Mouse (Mus musculus) kidney, embryonic 15.5 days (tissue): ENCODE measurements at regions not wholly inside any gene's neighbourhood (a gene's known extent, or its start where the extent isn't known, plus 50 kb on each side); places are given as distances from the start of the nearest gene placed in this dataset.

ENCODE experiments used
- ATAC-seq: fragments of 200-750 bp; cut with Nextera tagmentation; replicated peaks from 2 replicates; pipeline ENCODE4 v1.8.0; 2017; ENCODE audit warnings: moderate TSS enrichment; ENCODE audit not compliant: low FRiP score
- H3K27ac ChIP-seq: fragments of 300-500 bp; sonication (generic); 2 replicates; pipeline ENCODE4 v1.5.1; 2015; ENCODE audit warnings: mild to moderate bottlenecking, inconsistent platforms
- H3K27me3 ChIP-seq: fragments of 300-500 bp; sonication (generic); 2 replicates; pipeline ENCODE4 v1.6.1; 2015; ENCODE audit warnings: inconsistent platforms
- H3K36me3 ChIP-seq: fragments of 300-500 bp; sonication (generic); 2 replicates; pipeline ENCODE4 v1.6.1; 2015; ENCODE audit warnings: inconsistent platforms
- H3K4me1 ChIP-seq: fragments of 300-500 bp; sonication (generic); 2 replicates; pipeline ENCODE4 v1.6.1; 2015; ENCODE audit warnings: inconsistent platforms
- H3K4me2 ChIP-seq: fragments of 300-500 bp; sonication (generic); 2 replicates; pipeline ENCODE4 v1.6.1; 2015; ENCODE audit warnings: moderate library complexity, mild to moderate bottlenecking, inconsistent platforms
- H3K4me3 ChIP-seq: fragments of 300-500 bp; sonication (generic); replicated peaks from 2 replicates; pipeline ENCODE4 v1.5.1; 2015; ENCODE audit warnings: mild to moderate bottlenecking, inconsistent platforms
- H3K9ac ChIP-seq: fragments of 300-500 bp; sonication (generic); 2 replicates; pipeline ENCODE4 v1.6.1; 2015; ENCODE audit warnings: mild to moderate bottlenecking, inconsistent platforms
- H3K9me3 ChIP-seq: fragments of 300-500 bp; sonication (generic); replicated peaks from 2 replicates; pipeline ENCODE4 v1.6.1; 2016; ENCODE audit warnings: inconsistent platforms
- WGBS: fragments of 180-500 bp; shearing (Covaris S2); methylation state at CpG from one replicate; pipeline ENCODE4 v1.1.7; 2015; ENCODE audit warnings: mixed read lengths; 5-methylcytosine and 5-hydroxymethylcytosine counted together

- H3K4me1 ChIP-seq, result no peaks in the 10 kb centered on the region
- WGBS, result 88% methylated on average over 1 of the region's 1 CpGs
- H3K27me3 ChIP-seq, result no peaks in the 10 kb centered on the region
- H3K9ac ChIP-seq, result no peak overlapping the region
- no peak for ATAC-seq
- H3K9me3 ChIP-seq, result no peaks in the 10 kb centered on the region
- no peak overlapping the region for H3K27ac ChIP-seq
- H3K4me2 ChIP-seq, result no peak overlapping the region
- H3K4me3 ChIP-seq, result no peak overlapping the region
- H3K36me3 ChIP-seq, result no peaks in the 10 kb centered on the region
Measured at GRCm38 (mm10) chr12:36943903-36944302, 164.4 kb upstream of the Meox2 start.

GRCm38 (mm10) chr12:36945964-36946363 lies 162.4 kb upstream of the Meox2 start:
- no peak for ATAC-seq
- 47% methylated on average over 1 of the region's 1 CpGs for WGBS

GRCm38 (mm10) chr12:36947902-36948301 lies 160.4 kb upstream of the Meox2 start:
- Histone ChIP-seq H3K27ac (no peak overlapping the region), H3K36me3 (no peaks in the 10 kb centered on the region), H3K4me2 (no peak overlapping the region), H3K4me3 (no peak overlapping the region), H3K27me3 (no peaks in the 10 kb centered on the region), H3K9me3 (no peaks in the 10 kb centered on the region), H3K4me1 (no peaks in the 10 kb centered on the region), H3K9ac (no peak overlapping the region)
- 89% methylated on average over 3 of the region's 3 CpGs for WGBS
- no peak for ATAC-seq

More at GRCm38 (mm10) chr12:36945964-36946363, 162.4 kb upstream of the Meox2 start:
- no peak overlapping the region for H3K27ac ChIP-seq
- H3K27me3 ChIP-seq, result no peaks in the 10 kb centered on the region
- no peak overlapping the region for H3K4me2 ChIP-seq
- no peak overlapping the region for H3K9ac ChIP-seq
- no peak overlapping the region for H3K4me3 ChIP-seq
- H3K4me1 ChIP-seq, result no peaks in the 10 kb centered on the region
- no peaks in the 10 kb centered on the region for H3K9me3 ChIP-seq
- no peaks in the 10 kb centered on the region for H3K36me3 ChIP-seq

- ATAC-seq, result no peak
- 82% methylated on average over 2 of the region's 2 CpGs for WGBS
- no peaks in the 10 kb centered on the region for H3K4me1 ChIP-seq
- H3K9me3 ChIP-seq, result no peaks in the 10 kb centered on the region
- H3K4me2 ChIP-seq, result no peak overlapping the region
- no peaks in the 10 kb centered on the region for H3K27me3 ChIP-seq
- H3K27ac ChIP-seq, result no peak overlapping the region
- H3K4me3 ChIP-seq, result no peak overlapping the region
- no peak overlapping the region for H3K9ac ChIP-seq
- no peaks in the 10 kb centered on the region for H3K36me3 ChIP-seq
Measured at GRCm38 (mm10) chr12:36949096-36949738, 159.1 kb upstream of the Meox2 start.

- no peak overlapping the region for H3K27ac ChIP-seq
- no peak overlapping the region for H3K4me2 ChIP-seq
- ATAC-seq, result no peak
Measured at GRCm38 (mm10) chr12:36974432-36975094, 133.8 kb upstream of the Meox2 start.

GRCm38 (mm10) chr12:36977141-36977540 lies 131.2 kb upstream of the Meox2 start:
- 52% methylated on average over 3 of the region's 3 CpGs for WGBS
- Histone ChIP-seq H3K9me3 (no peaks in the 10 kb centered on the region), H3K9ac (no peak overlapping the region)

More at GRCm38 (mm10) chr12:36974432-36975094, 133.8 kb upstream of the Meox2 start:
- WGBS, result 71% methylated on average over 3 of the region's 3 CpGs
- Histone ChIP-seq H3K27me3 (no peaks in the 10 kb centered on the region), H3K4me1 (no peaks in the 10 kb centered on the region), H3K4me3 (no peak overlapping the region), H3K9ac (no peak overlapping the region), H3K9me3 (no peaks in the 10 kb centered on the region), H3K36me3 (no peaks in the 10 kb centered on the region)

GRCm38 (mm10) chr12:36991135-36991534 lies 117.2 kb upstream of the Meox2 start:
- no peak overlapping the region for H3K4me2 ChIP-seq
- no peaks in the 10 kb centered on the region for H3K27me3 ChIP-seq
- H3K4me3 ChIP-seq, result no peak overlapping the region
- 44% methylated on average over 4 of the region's 4 CpGs for WGBS
- ATAC-seq, result no peak
- no peaks in the 10 kb centered on the region for H3K36me3 ChIP-seq
- H3K9me3 ChIP-seq, result no peaks in the 10 kb centered on the region
- no peak overlapping the region for H3K9ac ChIP-seq
- H3K27ac ChIP-seq, result no peak overlapping the region
- H3K4me1 ChIP-seq, result no peaks in the 10 kb centered on the region

More at GRCm38 (mm10) chr12:36977141-36977540, 131.2 kb upstream of the Meox2 start:
- H3K4me3 ChIP-seq, result no peak overlapping the region
- H3K4me2 ChIP-seq, result no peak overlapping the region
- H3K36me3 ChIP-seq, result no peaks in the 10 kb centered on the region
- ATAC-seq, result no peak
- H3K27me3 ChIP-seq, result no peaks in the 10 kb centered on the region
- H3K4me1 ChIP-seq, result no peaks in the 10 kb centered on the region
- H3K27ac ChIP-seq, result no peak overlapping the region

GRCm38 (mm10) chr12:36991970-36992369 lies 116.4 kb upstream of the Meox2 start:
- ATAC-seq, result no peak
- Histone ChIP-seq H3K27ac (no peak overlapping the region), H3K4me1 (no peaks in the 10 kb centered on the region), H3K36me3 (no peaks in the 10 kb centered on the region), H3K4me3 (no peak overlapping the region), H3K27me3 (no peaks in the 10 kb centered on the region), H3K9ac (no peak overlapping the region), H3K4me2 (no peak overlapping the region), H3K9me3 (no peaks in the 10 kb centered on the region)
- 79% methylated on average over 4 of the region's 4 CpGs for WGBS

GRCm38 (mm10) chr12:37001401-37001800 lies 106.9 kb upstream of the Meox2 start:
- no peaks in the 10 kb centered on the region for H3K27me3 ChIP-seq
- no peaks in the 10 kb centered on the region for H3K4me1 ChIP-seq
- no peak for ATAC-seq
- WGBS, result 66% methylated on average over 3 of the region's 3 CpGs
- no peak overlapping the region for H3K27ac ChIP-seq
- H3K4me2 ChIP-seq, result no peak overlapping the region
- no peaks in the 10 kb centered on the region for H3K36me3 ChIP-seq
- H3K9me3 ChIP-seq, result no peaks in the 10 kb centered on the region
- H3K4me3 ChIP-seq, result no peak overlapping the region
- no peak overlapping the region for H3K9ac ChIP-seq

- WGBS, result 73% methylated on average over 1 of the region's 1 CpGs
- no peak for ATAC-seq
- no peak overlapping the region for H3K27ac ChIP-seq
Measured at GRCm38 (mm10) chr12:37005262-37005661, 103.1 kb upstream of the Meox2 start.

GRCm38 (mm10) chr12:37010306-37010705 lies 98.0 kb upstream of the Meox2 start:
- Histone ChIP-seq H3K4me1 (no peaks in the 10 kb centered on the region), H3K4me3 (no peak overlapping the region), H3K27ac (no peak overlapping the region), H3K36me3 (no peaks in the 10 kb centered on the region), H3K9me3 (no peaks in the 10 kb centered on the region), H3K27me3 (no peaks in the 10 kb centered on the region), H3K4me2 (no peak overlapping the region), H3K9ac (no peak overlapping the region)
- 81% methylated on average over 1 of the region's 1 CpGs for WGBS
- ATAC-seq, result no peak

More at GRCm38 (mm10) chr12:37005262-37005661, 103.1 kb upstream of the Meox2 start:
- Histone ChIP-seq H3K27me3 (no peaks in the 10 kb centered on the region), H3K4me3 (no peak overlapping the region), H3K4me1 (no peaks in the 10 kb centered on the region), H3K9me3 (no peaks in the 10 kb centered on the region), H3K9ac (no peak overlapping the region), H3K4me2 (no peak overlapping the region), H3K36me3 (no peaks in the 10 kb centered on the region)

GRCm38 (mm10) chr12:37014401-37014800 lies 93.9 kb upstream of the Meox2 start:
- H3K9ac ChIP-seq, result no peak overlapping the region
- H3K4me2 ChIP-seq, result no peak overlapping the region
- no peaks in the 10 kb centered on the region for H3K9me3 ChIP-seq
- 67% methylated on average over 4 of the region's 4 CpGs for WGBS
- no peaks in the 10 kb centered on the region for H3K27me3 ChIP-seq
- ATAC-seq, result no peak
- H3K27ac ChIP-seq, result no peak overlapping the region
- no peaks in the 10 kb centered on the region for H3K4me1 ChIP-seq
- no peaks in the 10 kb centered on the region for H3K36me3 ChIP-seq
- H3K4me3 ChIP-seq, result no peak overlapping the region
